Mouse (Mus musculus): ENCODE measurements around the gene Ints11. TPM values are rescaled to one million over a fixed set of nuclear protein-coding genes. Genes with fewer than 3 reads are reported as not detected.

Gene Ints11
- 23.9 and 26.2 TPM in 2 replicates for polyA plus RNA-seq (2015; fragmentation: Nextera tagmentation; extraction: Ambion mirVana)

DNA sequence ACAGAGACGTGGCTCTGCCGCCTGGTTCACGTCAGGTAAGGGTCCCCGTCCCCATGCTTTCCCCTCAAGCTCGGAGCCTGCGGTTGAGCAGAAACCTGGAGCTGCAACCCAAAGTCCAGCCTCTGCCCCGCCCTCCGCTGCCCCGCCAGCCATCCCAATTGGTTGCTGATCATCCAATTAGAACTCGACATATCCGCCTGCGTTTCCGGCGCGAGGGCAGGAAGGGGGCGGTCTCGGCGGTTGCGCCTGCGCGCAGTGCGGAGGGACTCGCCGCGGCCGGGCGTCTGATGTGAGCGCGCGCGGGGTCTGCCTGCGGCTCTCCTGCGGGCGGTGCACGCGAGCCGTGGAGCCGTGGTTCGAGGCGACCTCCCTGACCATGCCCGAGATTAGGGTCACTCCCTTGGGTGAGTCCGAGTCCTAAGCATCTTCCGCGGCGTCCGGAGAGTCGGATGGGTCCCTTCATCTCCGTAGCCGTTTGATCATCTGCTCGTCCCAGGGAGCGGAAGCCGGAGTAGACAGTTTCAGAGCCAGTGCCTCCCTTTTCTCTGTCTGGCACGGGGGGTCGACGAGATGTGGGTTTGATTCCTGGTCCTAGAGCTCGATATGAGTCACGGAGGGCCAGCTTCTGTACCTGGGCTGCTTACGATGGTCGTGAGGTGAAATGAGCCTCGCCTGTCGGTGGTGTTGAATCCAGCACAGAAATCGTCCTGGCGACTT, at the start of gene Ints11, which contains the start of gene Cptp:
Gene Ints11, plus strand, starts transcription at position 230 of the 717 bp plus-strand sequence.
Gene Cptp, minus strand, starts transcription at position 124 of the 717 bp plus-strand sequence.

DNA sequence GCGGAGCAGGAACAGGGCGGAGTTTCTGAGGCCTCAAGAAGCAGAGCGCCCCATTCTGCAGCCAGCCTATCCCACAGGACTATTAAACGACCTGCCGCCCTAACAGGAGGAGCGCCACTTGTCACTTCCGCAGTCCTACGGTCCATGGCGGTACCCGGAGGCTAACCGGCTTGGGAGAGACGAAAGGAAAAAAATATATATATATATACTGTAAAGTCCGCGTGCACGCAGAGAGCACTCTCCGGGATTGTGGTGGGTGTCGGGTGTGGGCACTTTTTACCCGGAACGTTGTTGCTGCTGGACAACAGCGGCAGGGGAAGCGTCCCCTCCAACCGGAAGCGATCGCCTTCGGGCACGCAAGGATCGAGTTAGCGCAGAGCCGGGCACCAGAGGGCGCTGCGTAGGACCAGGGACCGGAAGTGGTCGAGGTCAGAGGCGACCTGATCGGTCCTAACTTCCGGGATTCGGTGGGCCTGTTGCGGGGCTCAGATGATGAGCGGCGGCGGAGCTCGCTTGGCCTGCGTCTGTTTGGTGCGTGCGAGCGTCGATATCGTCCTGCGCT, 38.1 kb upstream of the Ints11 start, which contains the start of gene Aurkaip1:
Gene Aurkaip1, plus strand, starts transcription at position 68 of the 562 bp plus-strand sequence.

DNA sequence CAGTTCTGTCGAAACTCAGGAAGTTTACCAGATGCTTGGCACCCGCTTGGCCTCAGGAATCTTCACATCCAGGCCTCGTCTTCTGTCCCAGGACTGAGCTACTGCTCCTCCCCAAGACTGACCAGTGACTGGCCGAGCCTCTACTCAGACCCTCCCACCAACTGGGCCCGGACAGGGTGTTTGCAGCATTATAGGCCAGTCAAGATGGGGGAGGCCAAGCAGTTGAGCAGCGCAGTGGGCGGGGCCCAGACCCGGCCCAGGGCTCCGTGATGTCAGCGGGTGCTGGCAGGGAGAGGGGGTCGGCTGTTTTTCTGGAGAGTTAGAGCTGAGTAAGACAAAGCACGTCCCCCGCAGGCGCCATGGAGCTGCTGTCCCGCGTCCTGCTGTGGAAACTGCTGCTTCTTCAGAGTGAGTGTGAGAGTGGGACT, 29.8 kb upstream of the Ints11 start, which contains the start of gene Mxra8:
Gene Mxra8, plus strand, starts transcription at position 198 of the 428 bp plus-strand sequence.

DNA sequence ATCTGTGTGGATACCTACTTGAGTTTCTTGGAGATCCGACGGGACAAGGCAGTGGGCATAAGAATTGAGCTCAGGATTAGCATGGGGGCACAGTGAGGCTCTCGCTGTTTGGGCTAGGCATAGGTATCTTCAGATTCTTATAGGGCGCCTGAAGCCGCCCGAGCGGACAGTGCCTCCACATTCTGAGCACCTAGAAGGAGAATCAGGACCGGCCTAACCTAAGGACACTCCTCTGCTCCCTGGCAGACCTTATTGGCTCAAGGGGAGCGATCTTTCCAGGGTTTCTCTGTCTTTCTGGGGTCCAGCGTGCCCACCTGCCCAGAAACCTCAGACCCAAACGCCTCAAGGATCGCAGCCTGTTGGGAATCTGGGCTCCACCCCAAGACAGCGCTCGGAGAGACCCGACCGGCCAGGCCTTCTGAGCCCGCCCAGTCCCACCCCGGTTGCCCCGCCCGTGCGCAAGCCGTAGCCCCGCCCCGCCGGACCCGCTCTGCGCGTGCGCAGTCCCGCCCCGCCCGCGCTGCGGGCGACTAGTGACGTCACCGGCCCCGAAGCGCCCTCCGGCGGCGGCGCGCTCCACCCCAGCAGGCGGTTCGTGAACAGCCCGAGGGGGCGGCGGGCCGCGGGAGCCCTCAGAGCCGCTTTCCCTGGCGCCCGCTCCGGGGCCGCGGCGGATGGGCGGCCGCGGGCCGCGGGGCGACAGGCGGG, 22.3 kb upstream of the Ints11 start, which contains the start of gene Dvl1:
Gene Dvl1, plus strand, starts transcription at position 532 of the 708 bp plus-strand sequence.

DNA sequence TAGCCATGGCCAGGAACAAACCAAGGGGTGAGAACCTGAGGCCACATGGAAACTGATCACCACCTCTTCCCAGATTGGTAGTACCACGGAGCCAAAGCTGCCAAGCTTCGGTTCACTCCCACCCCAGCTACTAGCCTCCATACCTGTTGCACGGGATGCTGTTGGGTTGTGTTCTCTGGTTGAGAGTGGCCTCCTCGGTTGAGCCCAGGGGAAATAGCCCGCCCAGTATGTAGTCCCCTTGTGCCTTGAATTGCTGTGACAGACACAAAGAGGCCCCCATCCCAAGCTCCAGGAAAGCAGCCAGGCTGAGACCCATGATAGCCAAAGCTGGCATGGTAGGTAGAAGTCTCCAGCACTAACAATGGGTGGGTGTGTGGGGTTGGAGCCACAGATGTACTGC, 6.3 kb upstream of the Ints11 start, which contains the start of gene Tas1r3:
Gene Tas1r3, minus strand, starts transcription at position 362 of the 400 bp plus-strand sequence.

DNA sequence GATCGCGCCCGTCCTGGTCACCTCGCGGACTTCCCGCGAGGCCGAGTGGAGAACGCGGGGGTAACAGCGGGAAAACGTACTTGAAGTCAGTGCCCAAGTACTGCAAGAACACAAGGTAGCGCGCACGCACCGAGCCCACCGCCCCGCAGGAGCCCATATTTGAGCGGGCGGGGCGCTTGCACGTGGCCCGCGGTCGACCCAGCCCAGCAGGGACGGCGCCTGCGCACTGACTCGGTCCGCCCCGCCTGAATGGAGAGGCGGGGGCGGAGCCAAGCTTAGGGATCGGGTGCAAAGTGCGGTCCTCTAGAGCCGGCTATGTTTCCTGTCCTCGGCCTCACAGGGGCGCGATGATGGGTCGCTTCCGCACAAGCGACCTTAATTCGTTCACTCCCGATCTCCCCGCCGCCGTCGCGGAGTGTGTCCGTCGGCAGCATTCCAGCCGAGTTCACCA, 22.2 kb downstream of the Ints11 start, which contains the start of the genes Pusl1 and Acap3:
Gene Pusl1, minus strand, starts transcription at position 231 of the 451 bp plus-strand sequence.
Gene Acap3, plus strand, starts transcription at position 272 of the 451 bp plus-strand sequence.

Small RNA genes lying within 50 kb of the gene (microRNA-seq; reads per million reads assigned to microRNA genes)
- gene Gm22991: 0 reads per million in 2 experiments

Other genes starting within 250 kb of the Ints11 start
- 39.1 and 44.5 TPM in 2 replicates for gene Cdk11b, start 244.7 kb upstream of the Ints11 start, polyA plus RNA-seq (2015; fragmentation: Nextera tagmentation; extraction: Ambion mirVana)
- gene Gm10563, start 224.1 kb upstream of the Ints11 start, polyA plus RNA-seq (2015; fragmentation: Nextera tagmentation; extraction: Ambion mirVana): not detected in 2 replicates
- 38.5 and 62.9 TPM in 2 replicates for gene Mmp23, start 216.2 kb upstream of the Ints11 start, polyA plus RNA-seq (2015; fragmentation: Nextera tagmentation; extraction: Ambion mirVana)
- gene Mib2, start 200.3 kb upstream of the Ints11 start, polyA plus RNA-seq (2015; fragmentation: Nextera tagmentation; extraction: Ambion mirVana): 13.3 and 14.7 TPM in 2 replicates
- 4.6 and 6.1 TPM in 2 replicates for gene Fndc10, start 175.2 kb upstream of the Ints11 start, polyA plus RNA-seq (2015; fragmentation: Nextera tagmentation; extraction: Ambion mirVana)
- gene Ssu72, start 164.7 kb upstream of the Ints11 start, polyA plus RNA-seq (2015; fragmentation: Nextera tagmentation; extraction: Ambion mirVana): 90.9 and 95.8 TPM in 2 replicates
- gene Tmem240, start 134.7 kb upstream of the Ints11 start, polyA plus RNA-seq (2015; fragmentation: Nextera tagmentation; extraction: Ambion mirVana): 0.28 and 0.58 TPM in 2 replicates
- 56.3 and 59.2 TPM in 2 replicates for gene Atad3a, start 108.5 kb upstream of the Ints11 start, polyA plus RNA-seq (2015; fragmentation: Nextera tagmentation; extraction: Ambion mirVana)
- 20.3 and 22.5 TPM in 2 replicates for gene Vwa1, start 94.8 kb upstream of the Ints11 start, polyA plus RNA-seq (2015; fragmentation: Nextera tagmentation; extraction: Ambion mirVana)
- 1.4 and 1.5 TPM in 2 replicates for gene Tmem88b, start 83.7 kb upstream of the Ints11 start, polyA plus RNA-seq (2015; fragmentation: Nextera tagmentation; extraction: Ambion mirVana)
- gene Ankrd65, start 79.1 kb upstream of the Ints11 start, polyA plus RNA-seq (2015; fragmentation: Nextera tagmentation; extraction: Ambion mirVana): 0.13 and 0.15 TPM in 2 replicates
- 172 and 176 TPM in 2 replicates for gene Mrpl20, start 66.7 kb upstream of the Ints11 start, polyA plus RNA-seq (2015; fragmentation: Nextera tagmentation; extraction: Ambion mirVana)
- 89.3 and 91.0 TPM in 2 replicates for gene Ccnl2, start 57.1 kb upstream of the Ints11 start, polyA plus RNA-seq (2015; fragmentation: Nextera tagmentation; extraction: Ambion mirVana)
- gene Aurkaip1, start 38.3 kb upstream of the Ints11 start, polyA plus RNA-seq (2015; fragmentation: Nextera tagmentation; extraction: Ambion mirVana): 131 and 148 TPM in 2 replicates
- 109 and 120 TPM in 2 replicates for gene Mxra8, start 29.9 kb upstream of the Ints11 start, polyA plus RNA-seq (2015; fragmentation: Nextera tagmentation; extraction: Ambion mirVana)
- gene Dvl1, start 22.1 kb upstream of the Ints11 start, polyA plus RNA-seq (2015; fragmentation: Nextera tagmentation; extraction: Ambion mirVana): 13.5 and 16.4 TPM in 2 replicates
- gene Tas1r3, start 6.2 kb upstream of the Ints11 start, polyA plus RNA-seq (2015; fragmentation: Nextera tagmentation; extraction: Ambion mirVana): 0.16 and 0.21 TPM in 2 replicates
- 8.0 and 8.1 TPM in 2 replicates for gene Cptp, start 106 bp upstream of the Ints11 start, polyA plus RNA-seq (2015; fragmentation: Nextera tagmentation; extraction: Ambion mirVana)
- 24.9 and 28.0 TPM in 2 replicates for gene Pusl1, start 22.2 kb downstream of the Ints11 start, polyA plus RNA-seq (2015; fragmentation: Nextera tagmentation; extraction: Ambion mirVana)
- gene Acap3, start 22.3 kb downstream of the Ints11 start, polyA plus RNA-seq (2015; fragmentation: Nextera tagmentation; extraction: Ambion mirVana): 9.6 and 9.8 TPM in 2 replicates
- 65.7 and 69.6 TPM in 2 replicates for gene Ube2j2, start 74.3 kb downstream of the Ints11 start, polyA plus RNA-seq (2015; fragmentation: Nextera tagmentation; extraction: Ambion mirVana)
- gene C1qtnf12, start 92.8 kb downstream of the Ints11 start, polyA plus RNA-seq (2015; fragmentation: Nextera tagmentation; extraction: Ambion mirVana): 22.7 and 51.1 TPM in 2 replicates
- 8.4 and 8.5 TPM in 2 replicates for gene B3galt6, start 123.1 kb downstream of the Ints11 start, polyA plus RNA-seq (2015; fragmentation: Nextera tagmentation; extraction: Ambion mirVana)
- gene Sdf4, start 123.3 kb downstream of the Ints11 start, polyA plus RNA-seq (2015; fragmentation: Nextera tagmentation; extraction: Ambion mirVana): 85.8 and 116 TPM in 2 replicates
- gene Tnfrsf4, start 144.3 kb downstream of the Ints11 start, polyA plus RNA-seq (2015; fragmentation: Nextera tagmentation; extraction: Ambion mirVana): 0.23 and 0.38 TPM in 2 replicates
- gene Tnfrsf18, start 156.6 kb downstream of the Ints11 start, polyA plus RNA-seq (2015; fragmentation: Nextera tagmentation; extraction: Ambion mirVana): 1.0 and 1.3 TPM in 2 replicates
- gene Ttll10, start 189.9 kb downstream of the Ints11 start, polyA plus RNA-seq (2015; fragmentation: Nextera tagmentation; extraction: Ambion mirVana): not detected in 2 replicates
- gene 9430015G10Rik, start 240.4 kb downstream of the Ints11 start, polyA plus RNA-seq (2015; fragmentation: Nextera tagmentation; extraction: Ambion mirVana): 4.9 and 5.1 TPM in 2 replicates